Mouse (Mus musculus): Measurements from ENCODE around the gene Megf11. TPM values are rescaled to one million over a fixed set of nuclear protein-coding genes. Genes with fewer than 3 reads are reported as not detected.

Megf11 gene
- total and polyA plus RNA-seq, 3 experiments, result 0.08 to 0.93 TPM; not detected in 1

DNA sequence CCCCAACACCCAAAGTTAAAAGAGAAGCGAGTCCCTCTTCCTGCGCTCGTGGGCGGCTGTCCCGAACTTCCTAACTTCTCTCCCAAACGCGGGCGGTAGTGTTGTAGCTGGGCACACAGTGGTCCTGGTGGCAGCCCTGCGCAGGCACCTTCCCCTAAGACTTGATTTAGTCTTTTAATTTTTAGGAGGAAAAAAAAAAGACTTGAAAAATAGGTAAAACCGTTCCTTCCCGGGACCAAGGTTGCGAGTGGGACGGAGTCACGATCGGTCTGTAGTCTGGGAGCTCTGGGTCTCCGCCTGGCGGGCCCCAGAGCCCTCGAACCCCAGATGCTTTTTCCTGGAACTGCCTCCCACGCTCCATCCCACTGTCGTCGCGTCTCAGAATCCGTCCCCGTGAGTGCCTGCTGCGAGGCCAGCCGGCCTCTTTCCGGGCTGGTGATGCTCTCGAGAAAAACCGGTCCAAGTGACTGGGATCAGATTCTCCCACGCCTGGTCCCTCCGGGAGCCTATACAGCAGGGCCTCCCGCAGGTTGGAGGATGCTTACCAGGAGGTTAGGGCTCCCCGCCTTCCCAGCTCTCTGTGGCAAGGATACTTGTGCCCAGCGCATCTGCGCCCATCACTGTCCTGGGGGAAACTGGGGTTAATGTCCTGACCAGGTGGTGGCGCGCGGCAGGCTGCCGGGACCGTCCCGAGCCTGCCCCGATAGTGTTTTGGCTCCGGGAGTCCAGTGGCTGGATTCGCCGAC, 1.2 kb downstream of the Megf11 start:
- Histone ChIP-seq H3K27ac (ENCODE audit: control insufficient read depth, low read depth, low read length) (no peak overlapping the region), H3K4me1 (ENCODE audit: control insufficient read depth in 1 of 2, insufficient read depth in 2 of 2, low read length in 2 of 2) (no peaks in the 10 kb centered on the region), H3K27me3 (ENCODE audit: control insufficient read depth in 1 of 2, insufficient read depth in 2 of 2, low read length in 2 of 2) (peaks cover 0 to 8% of the 10 kb centered on the region in 2 experiments; a peak in 2 of 4 replicates), H3K9ac (ENCODE audit: control insufficient read depth, low read depth, low read length, poor library complexity, severe bottlenecking) (no peak overlapping the region), H3K9me3 (replicated peaks; ENCODE audit: insufficient read depth, low read length) (no peaks in the 10 kb centered on the region), H3K36me3 (ENCODE audit: control insufficient read depth in 1 of 2, insufficient read depth in 2 of 2, low read length in 2 of 2) (no peaks in the 10 kb centered on the region), H3K4me3 (ENCODE audit: control insufficient read depth in 1 of 2, insufficient read depth in 1 of 2, low read depth in 2 of 2, low read length in 2 of 2) (no peak overlapping the region), H3K79me2 (ENCODE audit: control insufficient read depth, insufficient read depth, low read length, poor library complexity) (no peaks in the 10 kb centered on the region)
- no peak for TF ChIP-seq ETS1 (IDR thresholded peaks at IDR 0.05; ENCODE audit: low read depth, low read length)
- TF ChIP-seq ELF1 (IDR thresholded peaks at IDR 0.05; ENCODE audit: low read depth, low read length), result no peak
- TF ChIP-seq EP300 (IDR thresholded peaks at IDR 0.05; ENCODE audit: low read depth in 1 of 2, low read length in 2 of 2), result no peak
- DNase-seq (ENCODE audit: low read depth, low spot score), result no peak

- Histone ChIP-seq H3K27me3 (ENCODE audit: control insufficient read depth in 1 of 2, insufficient read depth in 2 of 2, low read length in 2 of 2) (peaks cover 0 to 8% of the 10 kb centered on the region in 2 experiments; a peak in 3 of 4 replicates), H3K4me1 (ENCODE audit: control insufficient read depth in 1 of 2, insufficient read depth in 2 of 2, low read length in 2 of 2) (no peaks in the 10 kb centered on the region), H3K36me3 (ENCODE audit: control insufficient read depth in 1 of 2, insufficient read depth in 2 of 2, low read length in 2 of 2) (no peaks in the 10 kb centered on the region), H3K9ac (ENCODE audit: control insufficient read depth, low read depth, low read length, poor library complexity, severe bottlenecking) (no peak overlapping the region), H3K27ac (ENCODE audit: control insufficient read depth, low read depth, low read length) (no peak overlapping the region), H3K9me3 (replicated peaks; ENCODE audit: insufficient read depth, low read length) (no peaks in the 10 kb centered on the region), H3K79me2 (ENCODE audit: control insufficient read depth, insufficient read depth, low read length, poor library complexity) (no peaks in the 10 kb centered on the region), H3K4me3 (ENCODE audit: control insufficient read depth in 1 of 2, insufficient read depth in 1 of 2, low read depth in 2 of 2, low read length in 2 of 2) (no peak overlapping the region)
- no peak for TF ChIP-seq NRF1 (IDR thresholded peaks at IDR 0.05; ENCODE audit: insufficient read depth, low read depth, low read length, poor library complexity, severe bottlenecking)
- no peak for TF ChIP-seq MXI1 (IDR thresholded peaks at IDR 0.05; ENCODE audit: low read depth, low read length)
- no peak for TF ChIP-seq HCFC1 (IDR thresholded peaks at IDR 0.05; ENCODE audit: low read depth, low read length)
- no peak for TF ChIP-seq USF2 (IDR thresholded peaks at IDR 0.05; ENCODE audit: borderline replicate concordance in 1 of 2, insufficient read depth in 1 of 2, low read depth in 1 of 2, low read length in 2 of 2)
- no peak for TF ChIP-seq EP300 (IDR thresholded peaks at IDR 0.05; ENCODE audit: low read depth in 1 of 2, low read length in 2 of 2)
- TF ChIP-seq CHD2 (IDR thresholded peaks at IDR 0.05; ENCODE audit: low read length), result no peak
- no peak for DNase-seq (ENCODE audit: low read depth, low spot score)
Measured at GRCm38 (mm10) chr9:64389576-64390292, 4.3 kb downstream of the Megf11 start.

DNA sequence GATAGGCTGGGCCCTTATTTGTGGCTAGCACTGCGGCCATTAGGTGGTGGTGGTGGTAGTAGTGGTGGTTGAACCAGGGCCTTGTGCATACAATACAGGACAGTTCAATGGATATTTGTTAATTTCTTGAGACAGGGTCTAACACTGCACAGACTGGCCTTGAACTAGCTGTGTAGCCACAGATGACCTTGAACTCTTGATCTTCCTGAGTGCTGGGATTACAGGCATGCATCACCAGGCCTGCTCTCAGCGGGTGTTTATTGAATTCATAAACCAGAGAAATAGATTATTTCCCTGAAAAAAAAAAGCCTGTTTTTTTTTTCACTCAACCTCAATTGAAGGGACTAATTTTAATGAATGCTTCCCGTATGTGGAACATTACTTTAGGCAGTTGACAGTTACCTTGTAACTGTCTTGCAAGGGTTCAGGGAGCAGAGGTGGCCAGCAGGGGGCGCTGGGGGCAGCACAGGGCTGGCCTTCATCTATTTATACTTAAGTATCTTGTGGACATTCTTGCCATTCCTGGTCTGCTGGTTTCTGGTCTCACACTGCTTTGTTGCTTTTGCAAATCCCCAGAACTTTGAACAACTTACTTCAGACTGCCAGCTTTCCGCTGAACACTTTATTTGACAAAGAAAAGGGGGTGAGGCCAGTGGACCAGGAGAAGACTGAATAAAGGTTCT, 8.6 kb downstream of the Megf11 start:
- H3K79me2 ChIP-seq (ENCODE audit: control insufficient read depth, insufficient read depth, low read length, poor library complexity), result no peaks in the 10 kb centered on the region
- H3K9ac ChIP-seq (ENCODE audit: control insufficient read depth, low read depth, low read length, poor library complexity, severe bottlenecking), result no peak overlapping the region
- no peak overlapping the region for H3K27ac ChIP-seq (ENCODE audit: control insufficient read depth, low read depth, low read length)
- no peaks in the 10 kb centered on the region for H3K36me3 ChIP-seq (ENCODE audit: control insufficient read depth in 1 of 2, insufficient read depth in 2 of 2, low read length in 2 of 2)
- no peaks in the 10 kb centered on the region for H3K4me1 ChIP-seq (ENCODE audit: control insufficient read depth in 1 of 2, insufficient read depth in 2 of 2, low read length in 2 of 2)
- TF ChIP-seq SMC3 (IDR thresholded peaks at IDR 0.05; ENCODE audit: low read depth, low read length) (peak; percentile 97), BHLHE40 (IDR thresholded peaks at IDR 0.05; ENCODE audit: borderline replicate concordance, low read depth, low read length) (peak; percentile 16; the same call in 1 of the 2 replicates), TCF12 (IDR thresholded peaks at IDR 0.05; ENCODE audit: low read depth, low read length) (no peak), POLR2AphosphoS5 (IDR thresholded peaks at IDR 0.05; ENCODE audit: borderline replicate concordance, low read depth, low read length) (no peak), CHD1 (IDR thresholded peaks at IDR 0.05; ENCODE audit: low read depth, low read length) (no peak), RAD21 (IDR thresholded peaks at IDR 0.05; ENCODE audit: low read depth, low read length) (peak; percentile 79), MEF2A (IDR thresholded peaks at IDR 0.05; ENCODE audit: extremely low read depth, insufficient replicate concordance, low read depth, low read length, poor library complexity, severe bottlenecking) (no peak), POLR2A (IDR thresholded peaks at IDR 0.05; ENCODE audit: control insufficient read depth in 1 of 2, insufficient read depth in 1 of 2, low read depth in 1 of 2, low read length in 2 of 2, poor library complexity in 1 of 2) (no peak), ETS1 (IDR thresholded peaks at IDR 0.05; ENCODE audit: low read depth, low read length) (no peak), ZC3H11A (IDR thresholded peaks at IDR 0.05; ENCODE audit: low read depth, low read length) (peak; percentile 89), CTCF (IDR thresholded peaks at IDR 0.05 in 2 of 3, conservative IDR thresholded peaks at IDR 0.05 in 1 of 3; ENCODE audit: control insufficient read depth in 1 of 3, insufficient read depth in 1 of 3, low read depth in 2 of 3, low read length in 3 of 3, poor library complexity in 1 of 3, severe bottlenecking in 1 of 3) (peak; percentile 85 to 96 (median 88)), KAT2A (conservative IDR thresholded peaks at IDR 0.05; ENCODE audit: low read depth, low read length) (no peak), MYB (IDR thresholded peaks at IDR 0.05; ENCODE audit: low read depth, low read length) (peak; percentile 63)
- no peak overlapping the region for H3K4me3 ChIP-seq (ENCODE audit: control insufficient read depth in 1 of 2, insufficient read depth in 1 of 2, low read depth in 2 of 2, low read length in 2 of 2)
- H3K9me3 ChIP-seq (replicated peaks; ENCODE audit: insufficient read depth, low read length), result no peaks in the 10 kb centered on the region
- DNase-seq (ENCODE audit: low read depth, low spot score), result peak; percentile 73
- peaks cover 0 to 4% of the 10 kb centered on the region in 2 experiments; a peak in 3 of 4 replicates for H3K27me3 ChIP-seq (ENCODE audit: control insufficient read depth in 1 of 2, insufficient read depth in 2 of 2, low read length in 2 of 2)
